Mouse (Mus musculus) CD4-positive helper T cell, adult 2 months (primary cell): ENCODE data around the gene Fbn1.

Experiments
- DNase-seq: peaks from one replicate; pipeline ENCODE4 v3.0.0-alpha.2; 2012; ENCODE audit warnings: low read depth, missing footprints, low spot score

The Fbn1 gene

DNA sequence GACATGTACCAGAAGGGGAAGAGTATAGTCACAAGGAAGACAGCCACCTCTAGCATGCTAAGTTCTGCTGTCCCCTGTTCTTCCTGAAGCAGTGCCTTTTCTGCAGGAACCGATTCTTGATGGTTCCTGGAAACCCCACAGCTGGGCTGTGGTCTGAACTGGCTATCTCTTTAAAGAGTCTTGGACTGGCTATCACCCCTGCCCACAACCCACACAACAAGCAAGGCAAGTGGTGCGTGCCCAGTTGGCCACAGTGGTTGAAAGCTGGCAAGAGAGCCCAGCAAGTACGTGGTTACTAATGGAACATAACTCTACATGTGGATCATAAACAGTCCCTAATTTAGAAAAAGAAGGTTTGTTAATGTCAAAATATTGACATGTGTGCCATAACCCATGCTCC is 170.6 kb downstream of the Fbn1 start:
- no peak for DNase-seq

GRCm38 (mm10) chr2:125335206-125335605 is 172.6 kb downstream of the Fbn1 start:
- DNase-seq, result no peak

GRCm38 (mm10) chr2:125334163-125334562 is 173.6 kb downstream of the Fbn1 start:
- peak; percentile 6 for DNase-seq

DNA sequence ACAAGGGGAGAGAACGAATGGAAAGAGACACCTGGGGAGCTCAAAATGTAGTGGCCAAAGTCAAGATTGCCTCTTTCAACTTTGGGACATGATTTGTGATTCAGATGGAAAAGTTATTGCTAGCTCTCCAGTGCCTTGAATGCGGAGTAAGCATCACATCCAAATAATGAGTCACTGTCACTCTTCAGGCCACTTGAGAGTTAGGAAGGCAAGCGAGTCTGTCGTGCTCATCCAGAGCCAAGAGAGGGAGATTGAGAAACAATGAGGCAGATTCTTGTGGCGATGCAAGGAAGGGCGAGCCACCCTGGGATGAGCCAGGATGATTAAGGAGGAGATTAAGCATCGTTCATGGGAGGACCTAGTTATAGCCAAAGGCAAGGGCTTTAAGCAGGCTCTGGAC is 176.2 kb downstream of the Fbn1 start:
- DNase-seq, result no peak

- no peak for DNase-seq
These were observed 177.3 kb downstream of the Fbn1 start for GRCm38 (mm10) chr2:125330506-125330905.

DNA sequence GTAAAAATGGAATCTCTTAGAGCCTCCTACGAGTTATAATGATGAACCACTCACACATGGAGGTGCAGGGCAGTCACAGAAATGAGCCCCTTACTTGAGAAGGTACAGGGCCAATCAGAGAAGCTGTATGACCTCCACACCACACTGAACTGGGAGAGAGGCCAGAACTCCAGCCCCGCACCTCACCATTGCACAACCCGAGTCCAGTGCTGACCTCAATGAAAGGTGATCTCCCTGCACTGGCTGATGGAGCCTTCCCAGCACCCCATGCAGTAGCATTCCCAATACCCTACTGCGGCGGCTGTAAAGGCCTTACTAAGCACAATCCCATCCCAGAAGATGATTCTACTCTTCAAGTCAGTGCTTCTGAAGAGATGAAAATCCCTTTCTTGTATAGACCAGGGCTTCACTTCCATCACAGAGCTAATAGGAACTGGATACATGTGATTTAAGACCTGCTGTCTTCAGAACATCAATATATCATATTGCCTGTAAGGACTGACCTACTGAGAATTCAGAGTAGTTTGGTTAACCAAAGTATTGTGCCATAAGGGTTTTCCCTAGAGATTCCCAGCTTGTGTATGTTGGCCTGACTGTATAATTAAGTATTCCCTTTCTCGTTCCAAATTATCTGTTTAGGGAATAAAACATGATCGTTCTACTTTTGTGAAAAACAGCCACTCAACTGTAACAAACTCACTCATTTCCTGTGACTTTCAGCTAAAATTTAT is 182.5 kb downstream of the Fbn1 start:
- DNase-seq, result no peak

DNA sequence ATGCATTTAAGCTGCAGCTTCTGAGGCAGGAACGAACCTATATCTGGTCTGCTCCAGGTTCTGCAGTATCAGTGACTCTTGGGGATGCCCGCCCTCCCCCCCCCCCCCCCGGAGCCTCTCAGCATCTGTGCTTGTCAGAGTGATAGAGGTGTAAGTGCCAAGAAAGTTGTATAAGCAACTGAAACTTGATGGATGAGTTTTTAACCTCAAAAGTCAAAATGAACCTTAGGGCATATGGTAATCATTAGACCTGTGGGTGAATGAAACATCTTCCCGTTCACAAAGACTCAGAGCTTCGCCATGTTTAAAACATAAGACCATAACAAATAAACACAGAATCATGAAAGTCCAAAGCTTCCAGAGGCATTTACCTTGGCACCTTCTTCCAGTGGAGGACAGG is 183.3 kb downstream of the Fbn1 start:
- DNase-seq, result no peak

GRCm38 (mm10) chr2:125323347-125323746 is 184.4 kb downstream of the Fbn1 start:
- no peak for DNase-seq

- no peak for DNase-seq
These were observed 185.2 kb downstream of the Fbn1 start for GRCm38 (mm10) chr2:125322581-125322980.

- no peak for DNase-seq
These were observed 186.7 kb downstream of the Fbn1 start for GRCm38 (mm10) chr2:125321071-125321470.

- DNase-seq, result no peak
These were observed 188.1 kb downstream of the Fbn1 start for GRCm38 (mm10) chr2:125319651-125320050.

GRCm38 (mm10) chr2:125318371-125319061 is 189.3 kb downstream of the Fbn1 start:
- DNase-seq, result no peak

DNA sequence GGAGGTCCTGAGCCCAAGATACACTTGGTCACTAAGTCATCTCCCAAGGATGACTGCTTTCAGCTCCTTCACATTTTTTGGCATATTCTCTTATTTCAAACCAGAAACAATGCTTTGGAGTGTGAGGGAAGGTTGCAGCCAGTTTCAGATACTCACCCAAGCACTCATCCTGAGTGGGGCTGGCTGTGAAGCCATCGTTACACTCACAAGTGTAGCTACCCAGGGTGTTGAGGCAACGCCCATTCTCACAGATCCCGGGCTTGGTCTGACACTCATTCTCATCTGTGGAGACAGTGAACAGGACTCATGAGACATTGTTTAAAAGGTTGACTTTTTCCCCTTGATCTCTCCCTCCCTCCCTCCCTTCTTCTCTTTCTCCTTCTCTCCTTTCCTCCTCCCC is 192.6 kb downstream of the Fbn1 start:
- no peak for DNase-seq

- DNase-seq, result no peak
These were observed 193.4 kb downstream of the Fbn1 start for GRCm38 (mm10) chr2:125314169-125314925.

DNA sequence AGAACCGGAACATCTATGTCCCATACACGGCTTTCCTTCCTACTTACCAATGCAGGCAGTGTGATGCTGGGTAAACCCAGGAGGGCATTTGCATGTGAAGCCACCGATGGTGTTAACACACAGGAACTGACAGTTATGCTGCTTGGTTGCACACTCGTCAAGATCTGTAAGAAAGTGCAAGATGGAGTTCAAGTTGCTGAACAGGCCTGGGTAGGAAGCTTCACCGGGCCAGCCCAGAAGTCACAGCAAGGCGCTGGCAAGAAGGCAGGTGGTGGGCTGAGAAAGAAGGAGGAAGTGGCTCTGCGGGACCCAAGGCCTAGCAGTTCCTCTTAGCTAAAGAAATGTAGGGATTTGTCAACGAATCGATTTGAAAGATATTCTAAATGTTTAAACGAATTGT is 198.1 kb downstream of the Fbn1 start:
- no peak for DNase-seq

DNA sequence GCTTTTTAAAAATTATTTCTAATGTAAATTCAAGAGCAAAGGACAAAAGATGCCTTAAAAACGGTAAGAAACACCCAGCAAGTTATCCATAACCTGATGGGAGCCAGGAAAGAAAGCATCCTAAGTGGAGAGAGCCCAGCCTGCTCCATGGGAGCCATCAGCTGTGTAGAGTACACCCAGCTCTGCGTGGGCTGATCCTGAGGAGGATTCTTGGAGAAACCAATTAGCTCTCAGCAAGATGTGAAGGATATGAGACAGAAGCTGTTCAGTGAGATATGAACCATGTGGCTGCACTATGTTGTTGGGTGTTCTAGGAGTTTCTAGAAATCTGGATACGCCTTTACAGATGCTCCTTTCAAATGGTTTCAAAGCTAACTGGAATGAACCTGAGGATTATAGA is 202.1 kb downstream of the Fbn1 start:
- no peak for DNase-seq

DNA sequence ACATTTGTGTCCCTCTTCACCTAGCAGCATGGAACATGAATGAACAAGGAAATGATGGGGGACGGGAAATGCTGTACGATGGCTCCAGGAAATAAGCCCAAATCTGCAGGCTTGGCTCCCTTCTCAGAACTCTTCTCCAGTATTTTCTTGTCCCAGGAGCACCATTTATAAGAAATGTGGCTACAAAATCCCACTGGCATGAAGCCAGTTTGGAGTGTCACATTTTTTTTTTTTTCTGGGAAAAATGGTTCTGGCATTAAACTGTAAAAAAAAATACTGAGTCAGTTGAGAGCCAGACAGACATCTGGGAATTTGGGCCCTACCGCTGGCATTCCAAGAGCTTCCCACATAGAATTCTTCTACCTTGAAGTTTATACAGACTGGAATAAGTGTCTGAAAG is 203.0 kb downstream of the Fbn1 start:
- no peak for DNase-seq

DNA sequence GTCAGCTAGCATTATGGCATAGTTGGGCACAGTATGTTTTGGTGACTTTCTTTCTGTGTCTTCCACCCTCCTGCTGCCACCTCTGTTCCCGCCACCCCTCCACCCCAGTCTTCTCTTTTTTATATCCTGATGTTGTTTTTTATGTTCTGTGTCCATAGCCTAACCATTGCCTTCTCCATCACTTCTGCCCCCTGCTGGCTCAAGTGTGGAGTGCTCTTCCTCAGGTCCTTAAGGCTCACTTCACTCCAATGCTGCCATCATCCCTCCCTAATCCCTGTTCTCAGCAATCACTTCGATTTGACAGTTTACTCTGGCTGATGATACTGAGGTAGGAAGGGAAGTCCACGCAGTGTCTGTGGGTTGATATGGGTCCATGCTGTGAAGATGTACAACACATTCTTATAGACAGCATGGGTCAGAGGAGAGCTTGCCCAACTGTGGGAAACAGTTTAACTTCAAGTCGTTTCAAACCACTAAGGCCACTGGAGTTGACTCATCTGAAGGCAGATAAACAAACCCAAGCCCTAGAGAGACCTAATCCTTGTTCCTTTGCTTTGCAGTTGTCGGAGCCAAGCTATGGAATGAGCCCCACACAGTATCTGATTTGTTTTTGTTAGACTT is 203.9 kb downstream of the Fbn1 start:
- no peak for DNase-seq

DNA sequence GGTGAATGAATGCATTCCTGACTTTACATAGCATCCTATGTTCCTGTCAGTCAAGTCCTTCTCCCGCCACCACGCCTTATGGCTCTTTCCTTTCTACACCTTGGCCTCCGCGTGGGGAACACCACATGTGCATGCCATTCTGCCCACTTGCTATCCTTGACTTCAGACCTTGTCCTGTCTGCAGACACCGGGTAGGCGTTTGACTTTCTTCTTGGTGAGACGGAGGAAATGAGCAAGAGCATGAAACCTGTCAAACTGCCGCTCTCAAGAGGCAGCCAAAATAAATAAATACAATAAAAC is 205.2 kb downstream of the Fbn1 start:
- no peak for DNase-seq

- DNase-seq, result no peak
These were observed 205.7 kb downstream of the Fbn1 start for GRCm38 (mm10) chr2:125301877-125302624.

DNA sequence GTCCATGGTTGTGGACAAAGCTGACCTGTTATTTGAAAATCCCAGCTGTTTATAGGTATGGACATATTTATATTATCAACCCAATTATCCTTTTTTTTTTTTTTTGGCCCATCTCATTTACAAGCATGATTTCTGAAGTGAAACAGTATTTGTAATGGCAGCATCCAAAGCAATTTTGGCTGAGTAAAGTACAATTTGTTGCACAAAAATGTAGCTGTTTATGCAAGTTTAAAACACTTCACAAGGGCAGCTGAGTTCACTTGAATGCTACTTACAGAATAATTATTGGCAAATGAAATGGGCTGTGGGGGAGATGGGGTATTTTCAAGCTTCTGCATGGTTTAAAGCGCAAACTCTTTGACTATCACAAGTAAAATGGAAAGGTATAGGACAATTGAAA is 209.0 kb downstream of the Fbn1 start:
- DNase-seq, result no peak

- DNase-seq, result no peak
These were observed 212.3 kb downstream of the Fbn1 start for GRCm38 (mm10) chr2:125295526-125295925.
